Mouse (Mus musculus) frontal cortex, postnatal 10 days (tissue): ENCODE results near the gene Gm17660.

Experiments used
- DNase-seq, 2 experiments: peaks; one replicate each; pipeline ENCODE4 v3.0.0; 2022; ENCODE audit warnings: low spot score in 2 of 2, mixed read lengths in 1 of 2

Gene Gm17660

DNA sequence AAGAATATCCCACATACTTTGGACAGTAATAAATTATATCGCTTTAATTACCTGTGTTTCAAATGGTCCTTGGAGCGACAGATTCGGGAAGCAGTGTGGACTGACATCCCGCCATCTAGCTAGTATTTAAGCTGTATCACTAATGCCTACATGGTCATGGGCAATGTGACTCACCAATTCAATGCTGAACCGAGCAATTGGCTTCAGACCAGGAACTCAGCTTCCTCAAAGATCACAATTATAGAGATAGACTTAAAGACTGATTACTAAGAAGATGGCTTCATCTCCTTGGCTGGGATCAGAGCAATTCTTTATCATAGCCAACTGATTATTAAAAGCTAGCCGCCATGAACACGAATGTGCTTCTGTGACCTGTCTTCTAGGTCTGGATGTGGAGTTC, at the start of gene Gm17660:
Gene Gm17660, minus strand, starts transcription at position 101 of the 400 bp plus-strand sequence.
- no peak for DNase-seq

DNA sequence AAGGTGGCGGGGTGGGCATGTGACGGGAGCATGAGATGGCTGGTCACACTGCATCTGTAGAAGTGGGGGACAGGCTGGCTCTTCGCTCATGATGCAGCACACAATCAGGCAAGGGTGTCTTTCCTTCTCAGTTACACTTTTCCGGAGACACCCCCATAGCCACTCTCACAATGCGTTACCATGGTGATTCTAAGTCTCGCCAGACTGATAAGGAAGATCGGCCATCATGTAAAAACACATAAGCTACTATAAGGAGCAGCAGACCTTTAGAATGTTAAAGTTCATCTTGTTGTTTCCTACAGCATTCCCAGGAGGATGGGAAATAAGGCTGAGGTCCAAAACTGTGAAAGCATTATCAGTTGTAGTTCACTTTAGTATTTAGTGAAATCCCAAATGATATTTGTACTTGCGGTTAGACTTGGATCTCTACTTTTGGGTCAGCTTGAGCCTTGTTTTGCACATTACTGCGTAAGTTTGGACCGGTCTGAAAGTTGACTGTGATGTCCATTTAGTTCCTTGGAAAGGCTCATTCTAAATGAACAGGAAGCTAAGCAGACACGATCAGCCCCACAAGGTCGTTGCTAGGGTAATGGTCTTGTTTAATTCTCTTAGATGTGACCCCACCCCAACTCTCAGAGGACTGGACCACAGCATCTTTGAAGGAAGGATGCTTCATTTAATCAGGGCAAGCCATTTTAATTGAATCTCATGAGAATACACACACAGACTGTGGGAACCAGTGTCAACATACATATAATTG, 49.3 kb upstream of the Gm17660 start:
- DNase-seq = no peak

DNA sequence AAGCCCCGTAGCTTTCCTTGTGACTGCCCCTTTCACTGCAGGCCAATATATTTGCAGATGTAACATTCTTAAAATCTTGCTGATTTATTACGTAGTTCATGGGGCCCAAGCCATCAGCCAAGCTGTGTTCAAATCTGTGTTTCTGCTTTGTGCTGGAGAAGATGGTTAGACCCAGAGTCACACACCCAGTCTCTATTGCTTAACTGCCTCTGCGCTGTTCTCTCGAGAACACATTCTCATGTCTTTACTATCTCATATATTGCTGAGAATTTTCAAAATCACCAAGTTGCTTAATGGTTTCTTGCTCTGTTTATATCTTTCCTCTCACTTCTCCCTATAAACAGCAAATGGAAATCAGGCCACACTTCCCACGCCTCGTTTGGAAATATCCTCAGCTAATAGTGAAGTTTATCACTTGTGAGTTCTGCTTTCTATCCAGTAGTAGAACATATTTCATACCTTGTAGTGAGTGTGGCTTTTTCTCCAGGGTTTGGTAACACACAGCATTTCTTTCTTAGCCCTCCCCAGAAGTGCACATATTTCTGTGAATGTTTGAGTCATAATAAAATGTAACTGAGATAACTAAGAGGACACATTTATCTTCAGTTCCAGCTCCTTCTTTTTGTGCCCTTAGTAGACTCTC, 46.7 kb upstream of the Gm17660 start:
- DNase-seq = no peak

DNA sequence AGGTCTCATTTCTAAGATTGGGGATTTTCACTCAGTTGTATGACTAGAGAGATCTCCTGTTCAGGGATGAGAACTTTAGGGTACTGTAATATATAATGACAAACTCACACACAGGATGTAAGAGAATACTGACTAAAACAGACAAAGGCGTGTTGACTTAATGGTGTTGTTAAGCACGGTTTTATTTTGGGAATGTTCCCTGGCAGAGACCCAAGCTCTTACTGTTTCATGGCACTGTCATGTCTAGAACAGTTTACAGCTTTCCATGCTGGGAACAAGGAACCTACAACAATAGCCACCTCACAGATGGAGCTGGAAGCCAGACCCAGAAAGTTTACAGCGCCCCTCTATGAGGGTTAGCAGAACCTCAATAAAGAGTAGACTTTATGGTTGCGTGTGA, 38.5 kb upstream of the Gm17660 start:
- no peak for DNase-seq

DNA sequence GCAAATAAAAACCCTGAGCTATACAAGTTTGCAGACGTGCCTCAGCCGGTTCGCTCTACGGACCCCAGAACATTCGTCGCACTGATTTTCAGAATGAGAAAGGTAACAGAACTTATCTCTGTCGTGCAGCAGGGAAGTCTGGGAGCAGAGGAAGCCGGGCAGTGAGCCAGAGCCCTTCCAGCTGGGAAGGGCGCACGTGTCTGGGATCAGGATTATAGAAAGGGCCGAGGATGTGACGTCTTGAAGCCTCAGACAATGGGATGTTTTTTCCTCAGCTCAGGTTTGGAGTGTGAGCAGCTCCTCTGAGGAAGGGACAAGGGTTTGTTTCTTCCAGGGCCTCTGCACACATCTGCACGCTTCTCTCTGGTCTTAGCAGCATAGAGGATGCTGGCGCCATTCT, 37.7 kb upstream of the Gm17660 start:
- DNase-seq = peak; percentile 53 to 60

DNA sequence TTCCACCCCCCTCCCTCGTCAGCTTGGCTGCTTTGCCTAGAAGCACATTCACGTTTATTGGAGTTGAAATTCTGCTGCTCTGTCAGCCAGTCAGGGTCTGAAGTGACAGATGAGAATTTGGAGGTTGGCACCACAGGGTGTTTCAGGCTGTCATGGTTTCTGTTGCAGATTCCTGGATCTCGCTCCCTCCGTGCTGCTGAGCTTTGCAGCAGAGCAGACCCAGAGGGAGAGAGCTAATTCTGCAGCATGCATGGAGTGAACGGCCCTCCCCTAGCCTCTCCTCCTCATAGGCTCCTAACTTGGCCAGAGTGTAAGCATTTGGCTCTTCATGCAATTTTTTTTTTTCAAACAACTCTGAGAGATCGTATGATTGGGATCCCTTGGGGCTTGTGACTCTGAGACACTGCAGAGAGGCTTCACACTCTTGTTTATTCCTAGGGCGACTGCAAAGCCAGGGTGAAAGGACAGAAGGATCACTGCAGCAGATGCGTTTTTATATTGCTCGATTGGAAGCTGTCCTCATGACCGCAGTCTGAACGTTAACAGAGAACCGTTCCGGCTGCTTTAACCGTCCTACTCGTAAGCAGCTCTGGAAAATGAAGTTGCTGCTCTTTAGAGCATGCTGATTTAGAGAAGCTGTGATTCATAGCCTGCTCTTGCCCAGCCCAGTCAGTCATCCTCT, 36.2 kb upstream of the Gm17660 start, which contains the start of gene Sparcl1:
Gene Sparcl1, minus strand, starts transcription at position 243 of the 682 bp plus-strand sequence.
- DNase-seq = peak; percentile 60 to 61

DNA sequence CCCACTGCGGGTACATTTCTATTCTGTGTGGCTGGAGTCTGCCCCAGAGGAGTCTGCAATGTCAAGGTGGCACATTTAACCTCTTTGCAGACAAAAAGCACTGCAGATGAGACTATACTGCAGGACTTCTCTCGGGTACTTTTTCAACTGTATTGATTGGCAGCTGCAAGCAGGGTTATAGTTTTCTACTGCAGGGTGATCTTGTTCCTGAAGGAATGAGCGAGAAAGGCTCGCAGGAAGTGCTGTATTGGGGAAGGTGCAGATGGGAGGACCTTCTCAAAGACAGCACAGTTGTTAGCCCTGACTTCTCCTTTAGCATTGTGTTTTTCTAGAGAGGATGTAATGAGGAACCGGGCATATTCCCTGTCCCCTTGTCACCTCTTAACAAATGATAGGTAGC, 35.1 kb upstream of the Gm17660 start:
- DNase-seq = no peak

DNA sequence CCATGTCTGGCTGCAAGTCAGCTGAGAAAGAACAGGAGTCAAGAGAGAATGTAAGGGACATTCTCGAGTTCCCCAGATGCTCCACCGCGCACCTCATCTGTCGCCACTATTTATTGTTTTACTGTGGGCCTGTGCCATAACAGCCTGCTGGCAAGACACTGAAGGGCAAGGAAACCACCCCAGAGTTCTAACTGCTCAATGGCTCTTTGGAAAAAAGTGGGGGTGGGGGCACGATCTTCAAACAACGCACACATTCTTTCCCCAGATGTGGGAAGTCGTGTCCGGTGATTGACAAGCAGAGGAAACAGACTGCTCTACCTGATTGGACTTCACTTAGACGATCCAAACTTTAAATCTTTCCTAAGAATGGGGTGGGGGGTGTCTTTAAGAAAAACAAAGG, 34.6 kb upstream of the Gm17660 start:
- no peak for DNase-seq

DNA sequence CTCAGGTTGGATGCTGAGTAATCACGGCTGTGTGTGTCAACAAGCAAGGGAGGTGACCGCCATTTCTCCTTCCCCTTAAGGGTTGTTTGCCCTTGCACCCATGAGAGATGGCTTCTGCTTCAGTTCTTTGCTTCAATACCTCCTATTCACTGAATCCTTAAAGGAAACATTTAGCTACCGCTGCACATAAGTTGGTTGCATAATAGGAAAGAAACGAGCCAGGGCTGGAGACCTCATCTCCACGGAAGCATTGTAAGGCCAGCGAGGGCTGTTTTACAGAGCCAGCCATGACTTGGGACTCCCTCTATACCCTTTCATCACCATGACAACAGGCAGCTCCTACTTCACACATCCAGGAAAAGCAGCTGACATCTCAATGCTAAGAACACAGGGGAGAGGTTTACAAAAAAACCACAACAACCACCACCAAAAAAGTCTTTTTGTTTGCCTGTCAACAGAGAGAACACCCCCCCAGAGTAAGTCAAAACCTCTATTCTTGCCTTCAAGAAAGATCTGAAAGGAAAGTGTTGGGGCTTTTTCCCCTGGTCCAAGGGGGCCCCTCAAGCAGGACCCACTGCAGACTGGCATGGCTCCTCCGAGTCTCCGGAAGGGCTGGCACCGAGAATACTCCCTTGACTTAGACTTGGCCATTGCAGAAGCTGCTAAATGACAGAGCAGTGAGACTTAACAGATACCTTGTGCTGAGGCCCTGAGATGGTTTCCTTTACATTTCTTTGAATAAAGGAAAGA, 32.9 kb upstream of the Gm17660 start:
- DNase-seq = peak; percentile 63 to 73

DNA sequence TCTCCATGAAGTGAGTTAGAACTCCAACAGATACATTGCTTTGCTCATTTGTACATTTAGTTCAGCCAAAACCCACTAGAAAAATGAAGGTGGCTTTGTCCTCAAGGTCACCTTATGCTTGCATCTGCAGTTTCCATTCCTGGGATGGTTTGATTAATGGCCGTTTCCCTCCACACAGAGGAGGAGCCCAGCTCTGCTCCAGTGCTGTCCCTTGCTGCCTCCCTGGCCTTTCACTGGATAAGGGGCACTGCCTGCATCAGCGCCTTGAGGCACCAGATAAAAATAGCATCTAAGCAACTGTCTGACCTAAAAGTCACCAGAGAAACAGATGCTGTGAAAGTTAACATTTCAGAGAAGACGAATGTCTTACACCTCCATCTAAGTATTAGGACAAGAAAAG, 32.1 kb upstream of the Gm17660 start:
- DNase-seq = no peak

DNA sequence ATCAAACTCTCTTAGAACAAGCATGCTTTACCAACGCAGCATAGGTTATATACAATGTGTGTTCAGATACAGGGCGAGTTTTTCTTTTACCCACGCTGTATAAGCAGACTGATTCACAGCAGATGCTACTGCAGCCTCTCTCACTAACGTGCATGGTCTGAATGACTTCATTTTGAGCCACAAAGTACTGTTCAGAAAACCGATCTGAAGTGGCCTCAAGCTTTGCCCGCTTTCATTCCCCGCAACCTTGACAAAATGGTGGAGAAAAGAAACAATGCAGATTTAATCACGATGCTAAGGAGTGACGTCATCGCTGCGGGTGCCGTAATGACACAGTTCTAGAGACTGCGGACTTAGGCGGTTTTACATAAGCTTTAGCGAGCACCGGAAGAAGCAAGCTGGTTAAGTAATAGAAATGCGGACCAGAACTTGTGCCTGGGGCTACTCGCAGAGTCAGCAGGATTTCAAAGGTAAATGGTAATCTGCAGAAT, 31.5 kb upstream of the Gm17660 start:
- DNase-seq = peak in 1 of 2 experiments; percentile 61

DNA sequence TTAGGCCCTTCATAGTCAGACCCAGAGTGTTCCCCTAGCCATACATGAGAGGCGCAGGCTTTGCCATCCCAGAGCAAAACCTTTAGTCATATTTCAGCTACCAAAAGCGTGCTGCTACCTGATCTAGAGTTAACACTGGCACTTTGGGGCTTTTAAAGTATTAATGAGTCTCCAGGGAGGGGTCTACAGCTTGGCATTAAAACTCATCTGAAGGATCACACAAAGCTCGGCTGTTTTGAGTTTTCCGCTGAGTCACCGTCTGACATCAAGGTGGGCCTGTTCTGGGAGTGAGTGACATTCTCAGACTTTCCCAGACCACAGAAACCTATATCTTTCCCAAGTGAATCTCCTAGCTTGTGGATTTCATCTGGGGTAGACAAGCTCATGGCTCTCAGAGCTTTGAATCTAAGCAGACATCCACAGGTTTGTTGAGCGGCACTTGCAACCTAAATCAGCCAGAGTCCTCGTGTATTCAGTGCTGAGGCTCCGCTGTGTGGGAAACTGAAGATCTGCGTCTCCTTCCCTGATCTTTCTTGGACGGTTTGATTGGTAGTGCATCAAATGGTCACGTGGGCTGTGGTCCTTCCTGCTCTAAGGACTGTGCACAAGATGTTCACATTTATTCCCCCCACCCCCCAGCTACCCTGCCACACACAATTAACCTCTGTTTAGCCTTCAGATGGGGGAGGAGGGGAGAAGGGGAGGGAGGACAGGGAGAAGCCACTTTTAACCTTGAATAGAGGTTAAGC, 30.9 kb upstream of the Gm17660 start:
- no peak for DNase-seq

DNA sequence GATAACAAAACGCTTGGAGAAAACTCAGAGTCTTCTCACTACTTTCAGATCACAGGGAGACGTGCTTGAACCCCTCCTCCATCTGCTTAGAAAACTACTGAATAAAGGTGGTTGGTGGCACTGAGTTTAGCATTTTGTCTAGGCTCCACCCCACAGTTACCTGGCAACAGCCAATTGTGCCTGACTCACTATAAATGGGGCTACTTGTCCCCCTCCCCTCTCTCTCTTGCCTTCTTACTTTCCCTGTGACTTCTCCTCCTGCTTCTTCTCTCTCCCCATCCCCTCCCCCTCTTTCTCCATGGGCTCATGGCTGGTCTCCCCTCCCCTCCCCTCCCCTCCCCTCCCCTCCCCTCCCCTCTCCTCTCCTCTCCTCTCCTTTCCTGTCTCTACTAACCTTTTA, 26.7 kb upstream of the Gm17660 start:
- DNase-seq = no peak

DNA sequence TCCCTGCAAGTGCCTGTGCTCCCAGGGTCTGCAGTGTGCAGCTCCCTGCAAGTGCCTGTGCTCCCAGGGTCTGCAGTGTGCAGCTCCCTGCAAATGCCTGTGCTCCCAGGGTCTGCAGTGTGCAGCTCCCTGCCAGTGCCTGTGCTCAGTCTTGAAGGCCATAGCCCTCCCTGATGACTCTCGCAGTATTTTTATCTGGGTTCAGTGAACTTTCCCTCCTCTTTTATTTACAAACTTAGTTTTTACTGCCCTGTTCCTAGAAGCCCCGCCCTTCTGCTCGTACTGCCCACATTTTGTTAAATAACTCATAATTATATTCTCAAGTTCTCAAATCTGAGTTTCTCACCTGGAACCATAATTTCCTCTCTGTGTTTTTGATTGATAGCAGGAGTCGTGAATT, 25.8 kb upstream of the Gm17660 start:
- DNase-seq = no peak

DNA sequence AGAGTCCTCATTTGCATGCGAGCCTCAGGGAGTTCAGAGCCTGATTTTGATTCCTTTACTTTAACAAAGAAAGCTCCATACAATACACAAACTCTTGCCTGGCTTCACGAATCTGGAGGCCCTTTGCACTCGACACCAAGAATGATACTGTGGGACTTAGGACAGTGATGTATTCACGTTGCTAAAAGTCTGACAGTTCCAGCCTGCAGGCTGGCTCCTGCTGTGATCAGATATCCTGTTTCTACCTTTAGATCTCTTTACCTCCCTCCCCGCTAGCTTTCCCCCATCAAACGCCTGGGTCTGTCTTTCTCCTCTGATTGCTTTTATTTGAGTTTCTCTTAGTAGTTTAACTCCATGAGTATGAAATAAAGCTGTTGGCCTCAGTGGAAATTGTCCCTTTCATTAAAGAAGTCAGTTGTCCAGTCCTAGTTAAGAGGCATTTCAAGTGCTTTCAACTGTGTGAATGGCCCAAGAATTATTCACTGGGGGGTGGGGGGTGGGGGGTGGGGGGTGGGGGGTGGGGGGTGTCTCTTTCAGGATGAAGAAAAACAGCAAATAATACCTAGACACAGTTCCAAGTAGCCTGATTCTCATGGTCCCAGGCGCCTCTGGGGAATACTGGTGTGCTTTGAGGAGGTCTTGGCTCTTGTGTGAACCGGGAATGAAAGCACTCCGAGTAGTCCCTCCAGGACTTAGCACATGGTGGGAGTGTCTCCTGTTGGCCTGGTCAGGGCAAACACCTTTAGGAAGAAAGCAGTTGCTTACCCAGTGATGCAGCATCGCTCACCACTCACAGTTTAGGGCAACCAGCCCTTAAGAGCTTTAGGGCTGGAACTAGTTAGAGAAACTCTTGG, 24.5 kb upstream of the Gm17660 start:
- no peak for DNase-seq

DNA sequence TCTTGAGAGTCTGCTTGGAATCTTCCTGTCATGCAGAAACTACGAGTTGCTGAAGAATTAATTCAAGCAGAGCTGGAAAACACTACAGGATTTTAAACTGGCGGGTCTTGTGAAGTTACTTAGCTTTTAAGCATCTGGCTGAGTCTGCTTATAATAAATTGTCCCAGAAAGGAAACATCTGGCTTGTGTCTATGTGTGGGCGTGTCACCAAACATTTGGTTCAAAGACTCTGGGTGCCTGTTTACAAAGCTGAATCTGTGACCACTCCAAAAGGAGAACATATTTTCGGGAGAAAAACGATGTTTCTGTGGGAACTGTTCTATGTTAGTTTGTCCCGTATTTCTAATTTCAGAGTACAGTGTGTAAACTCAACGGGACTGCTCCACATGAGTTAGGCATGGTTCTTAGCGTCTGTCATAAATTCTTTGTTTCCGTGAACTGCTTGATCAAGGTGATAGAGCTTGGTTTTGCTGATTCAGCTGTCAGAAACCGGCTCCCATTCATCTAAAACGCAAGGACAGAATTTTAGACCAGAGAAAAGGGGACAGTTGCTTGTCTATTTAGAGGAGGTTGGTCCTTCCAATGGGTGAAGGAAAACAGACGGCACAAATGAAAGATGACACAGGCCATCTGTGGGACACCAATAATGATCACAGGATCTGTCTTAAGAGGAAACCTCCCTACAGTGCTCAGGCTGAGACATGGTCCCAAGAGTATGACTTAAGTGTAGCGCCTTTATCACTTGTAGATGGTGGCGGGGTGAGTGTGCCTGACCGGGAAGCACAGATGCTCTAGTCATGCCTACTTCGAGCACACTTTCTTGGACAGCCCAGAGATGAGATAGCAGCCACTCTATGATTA, 18.9 kb upstream of the Gm17660 start:
- no peak for DNase-seq

DNA sequence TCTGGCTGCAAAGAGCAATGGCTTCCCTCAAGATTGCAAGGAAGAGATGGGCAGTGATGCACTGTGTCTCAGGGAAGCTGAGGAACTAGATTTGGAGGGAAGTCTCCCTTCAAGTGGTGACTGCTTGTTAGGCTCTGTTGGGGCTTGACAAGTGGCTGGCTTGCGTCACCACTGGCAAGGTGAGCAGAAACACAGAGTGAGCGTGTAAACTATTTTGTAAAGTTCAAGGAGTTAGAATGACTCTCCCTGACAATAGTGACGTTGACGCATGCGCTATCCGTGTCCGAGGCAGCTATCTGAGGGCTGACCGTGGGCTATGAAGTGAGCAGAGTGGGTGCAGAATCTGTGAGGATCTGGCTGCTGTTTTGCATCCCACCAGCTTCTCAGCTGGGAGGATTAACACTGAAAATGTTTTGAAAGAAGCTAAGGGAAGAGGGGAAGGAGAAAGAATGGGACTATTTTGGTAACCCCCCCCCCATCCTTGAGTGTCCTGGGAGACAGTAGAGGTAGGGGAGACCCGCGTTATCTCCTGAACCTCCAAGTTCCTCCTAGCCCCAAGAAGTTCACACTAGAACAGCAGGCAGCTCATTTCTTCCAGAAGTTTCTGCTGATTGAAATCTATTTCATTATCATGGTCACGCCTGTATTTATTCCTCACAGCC, 18.1 kb upstream of the Gm17660 start:
- no peak for DNase-seq

DNA sequence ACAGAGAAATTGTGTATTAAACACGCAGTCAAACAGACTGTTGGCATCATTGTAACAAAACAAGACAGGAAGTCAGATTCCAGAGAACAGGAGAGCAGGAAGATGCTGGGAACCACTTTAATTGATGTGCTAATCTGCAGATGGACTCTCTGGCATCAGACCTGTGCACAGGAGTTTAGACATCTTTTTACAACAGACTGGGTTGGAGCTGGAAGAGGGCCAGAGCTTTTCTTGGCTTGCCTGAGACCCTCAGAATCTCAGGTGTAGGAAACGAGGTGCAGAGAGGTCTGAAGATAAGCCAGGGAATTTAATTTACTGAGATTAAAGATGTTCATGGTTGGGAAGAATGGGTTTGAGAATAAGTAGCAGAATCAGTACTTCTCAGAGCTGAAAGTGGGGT, 12.3 kb upstream of the Gm17660 start:
- no peak for DNase-seq

DNA sequence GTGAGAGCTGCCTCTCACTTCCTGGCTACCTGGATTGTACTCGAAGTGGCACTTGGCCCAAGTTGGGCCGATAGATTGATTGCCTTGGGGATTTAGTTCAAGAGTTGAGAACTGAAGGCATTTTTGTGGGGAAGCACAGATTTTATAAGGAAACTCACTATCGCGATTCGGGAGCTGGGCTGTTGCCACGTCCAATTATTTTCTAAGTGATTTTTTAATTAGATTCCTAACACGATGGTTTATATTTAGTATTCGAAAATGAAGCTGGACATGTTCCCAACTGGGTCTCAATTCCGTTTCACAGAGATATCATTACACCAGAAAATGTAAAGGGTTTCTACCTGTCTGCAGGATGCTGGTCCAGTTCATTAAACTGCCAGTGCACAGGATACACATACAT, 8.0 kb upstream of the Gm17660 start:
- DNase-seq = no peak
